Mouse (Mus musculus): ENCODE results near the gene Ets1.

Ets1 gene

DNA sequence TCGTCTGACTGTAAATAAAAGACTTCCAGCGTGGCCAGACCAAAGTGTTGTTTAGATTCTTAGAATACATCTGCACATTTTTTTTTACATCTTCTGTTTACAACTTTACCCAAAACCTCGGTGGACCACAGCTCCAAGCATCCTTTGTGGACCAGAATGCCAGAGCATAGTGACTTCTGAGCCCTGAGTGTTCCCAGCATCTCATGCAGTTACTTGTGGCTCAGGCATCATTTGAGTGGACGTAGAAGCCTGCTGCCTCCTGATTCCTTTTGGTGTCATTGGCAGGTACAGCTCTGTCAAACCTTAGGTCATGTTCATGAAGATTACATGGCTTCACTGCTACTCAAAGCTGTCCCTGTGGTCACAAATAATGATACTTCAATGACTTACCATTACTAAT, 93.2 kb downstream of the Ets1 start:
- DNase-seq (ENCODE audit: low read depth, low spot score), result no peak

DNA sequence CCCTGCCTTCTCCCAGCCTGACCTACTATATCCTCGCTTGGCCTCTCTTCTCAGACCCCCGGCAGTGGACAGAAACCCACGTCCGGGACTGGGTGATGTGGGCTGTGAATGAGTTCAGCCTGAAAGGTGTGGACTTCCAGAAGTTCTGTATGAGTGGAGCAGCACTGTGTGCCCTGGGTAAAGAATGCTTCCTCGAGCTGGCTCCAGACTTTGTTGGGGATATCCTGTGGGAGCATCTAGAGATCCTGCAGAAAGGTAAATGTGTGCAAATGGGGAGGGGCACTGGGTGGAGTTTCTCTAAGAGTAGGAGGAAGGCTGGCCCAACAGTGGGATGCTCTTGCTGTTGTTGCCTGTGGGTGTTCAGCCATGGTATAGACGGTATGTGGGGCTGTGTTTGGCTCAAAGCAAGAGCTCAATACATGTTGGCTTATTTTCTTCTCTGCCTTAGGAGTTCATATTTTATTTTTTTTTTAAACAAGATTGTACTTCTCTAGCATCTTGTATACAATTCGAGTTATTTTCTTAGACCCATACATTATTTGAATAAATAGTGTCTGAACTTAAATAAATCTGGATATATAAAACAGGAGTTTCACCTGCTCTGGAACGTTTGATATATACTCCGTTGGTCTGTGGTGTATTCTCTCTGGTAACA, 94.1 kb downstream of the Ets1 start:
- DNase-seq (ENCODE audit: low read depth, low spot score), result no peak

- DNase-seq (ENCODE audit: low read depth, low spot score), result peak; percentile 67
Observed at GRCm38 (mm10) chr9:32730656-32731590, 94.9 kb downstream of the Ets1 start.

DNA sequence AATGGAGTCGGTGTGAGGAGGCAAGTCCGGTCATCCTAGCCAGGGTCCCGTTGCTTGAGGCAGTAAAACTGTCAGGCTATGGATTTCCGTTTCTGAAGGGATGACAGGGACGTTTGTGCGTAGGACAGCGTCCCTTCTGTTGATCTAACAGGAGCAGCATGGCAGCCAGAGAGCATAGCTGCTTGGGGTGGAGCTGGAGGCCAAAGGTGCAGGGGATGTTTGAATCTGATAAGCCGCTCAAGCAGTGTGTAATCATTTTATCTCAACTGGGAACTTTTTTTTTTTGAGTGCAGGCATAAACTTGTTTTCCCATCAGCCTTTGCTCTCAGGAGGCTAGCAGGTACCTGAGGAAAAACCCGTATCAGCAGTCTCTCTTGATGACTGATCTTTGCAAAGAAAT, 95.8 kb downstream of the Ets1 start:
- DNase-seq (ENCODE audit: low read depth, low spot score), result no peak

DNA sequence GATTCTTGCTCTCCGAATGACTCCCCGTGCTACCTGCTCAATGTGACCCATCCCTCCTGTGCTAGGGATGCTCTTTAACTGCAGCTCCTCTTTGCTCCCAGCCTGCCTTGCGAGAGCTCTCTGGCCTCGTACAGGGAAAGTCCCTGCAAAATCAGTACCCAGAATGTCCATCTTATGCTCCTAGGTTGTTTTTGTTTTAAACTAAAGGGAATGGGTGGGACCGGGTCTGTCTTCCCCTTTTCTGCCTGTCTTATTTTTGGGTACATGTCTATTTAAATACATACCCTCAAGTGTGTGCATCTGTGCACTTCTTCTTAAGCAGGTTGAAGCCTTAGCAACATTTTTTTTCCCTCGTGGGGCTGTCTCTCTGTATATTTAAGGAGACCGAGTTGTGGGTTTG, 99.0 kb downstream of the Ets1 start:
- DNase-seq (ENCODE audit: low read depth, low spot score), result no peak

DNA sequence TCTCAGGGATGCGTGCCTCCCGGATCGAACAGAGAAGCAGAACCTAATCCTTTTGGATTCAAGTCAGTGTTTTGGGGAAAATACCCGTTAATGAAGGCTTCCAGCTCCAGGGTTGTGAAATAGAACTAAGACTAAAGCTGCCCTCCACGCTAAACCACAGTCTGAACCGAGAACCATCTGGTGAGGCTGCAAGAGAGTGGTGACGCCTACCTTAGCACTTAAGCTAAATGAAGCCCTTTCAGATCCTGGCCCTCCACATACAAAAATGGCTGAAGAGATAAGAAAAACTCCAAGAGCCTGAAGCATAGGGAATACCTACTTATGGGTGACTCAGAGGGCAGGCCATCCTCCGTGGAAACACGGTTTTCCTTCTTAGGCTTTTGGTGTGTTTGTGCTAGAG, 100.0 kb downstream of the Ets1 start:
- DNase-seq (ENCODE audit: low read depth, low spot score), result no peak

DNA sequence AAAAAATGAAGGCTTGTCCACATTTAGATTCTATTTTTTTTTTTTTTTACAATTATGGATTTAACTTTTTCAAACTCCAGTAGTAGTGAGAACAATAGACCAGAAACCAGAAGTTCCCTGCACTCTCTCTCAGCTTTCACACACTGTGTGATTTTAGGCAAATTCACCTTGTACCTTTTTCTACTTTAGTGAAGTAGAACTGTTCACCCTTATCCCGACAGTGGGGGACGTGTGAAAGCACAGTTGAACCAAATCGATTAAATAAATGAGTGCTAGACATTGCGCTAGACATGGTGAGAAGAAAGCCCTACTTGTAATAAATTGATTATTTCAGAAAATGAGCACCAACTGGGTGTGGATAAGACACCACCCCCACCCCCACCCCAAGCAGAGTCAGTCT, 104.0 kb downstream of the Ets1 start:
- no peak for DNase-seq (ENCODE audit: low read depth, low spot score)

- DNase-seq (ENCODE audit: low read depth, low spot score), result no peak
Observed at GRCm38 (mm10) chr9:32740751-32741387, 104.8 kb downstream of the Ets1 start.

DNA sequence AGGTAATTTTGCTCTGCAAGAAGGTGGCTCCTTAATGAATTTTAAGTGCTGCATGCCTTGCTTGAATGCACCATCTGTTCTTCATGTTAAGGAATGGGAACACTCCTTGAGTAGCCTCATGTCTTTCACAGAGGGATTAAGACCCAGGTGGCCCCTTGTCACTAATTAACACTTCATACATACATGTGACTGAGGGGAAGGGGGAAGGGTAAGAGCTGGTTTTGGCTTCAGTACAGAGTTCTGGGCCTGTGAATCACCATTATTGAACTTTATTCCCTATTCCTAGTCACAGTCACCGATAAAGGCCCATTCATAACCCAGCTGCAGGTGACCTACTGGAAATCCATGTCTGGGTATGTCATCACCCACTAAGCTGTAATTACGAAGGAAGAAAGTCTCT, 105.7 kb downstream of the Ets1 start:
- DNase-seq (ENCODE audit: low read depth, low spot score), result no peak

- DNase-seq (ENCODE audit: low read depth, low spot score), result no peak
Observed at GRCm38 (mm10) chr9:32743157-32743556, 107.1 kb downstream of the Ets1 start.

GRCm38 (mm10) chr9:32743642-32744161, 107.7 kb downstream of the Ets1 start:
- DNase-seq (ENCODE audit: low read depth, low spot score), result no peak

DNA sequence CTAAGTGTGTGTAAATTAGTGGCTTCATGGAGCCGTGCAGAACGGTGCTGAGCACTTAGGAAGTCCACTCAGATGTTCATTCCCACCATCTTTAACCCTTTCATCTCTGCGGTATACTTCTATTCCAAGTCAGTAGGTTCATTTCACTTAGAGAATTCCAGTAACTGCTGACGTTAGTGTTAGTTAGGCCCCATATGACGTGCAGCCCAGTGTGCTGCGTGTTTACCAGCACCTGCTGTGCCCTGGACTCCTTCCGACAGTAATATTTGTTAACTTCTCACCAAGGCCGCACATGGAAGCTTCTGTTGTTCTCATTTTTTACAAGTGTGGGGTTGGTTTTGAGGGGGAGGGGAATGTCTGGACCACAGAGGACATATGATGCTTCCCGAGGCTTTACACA, 108.3 kb downstream of the Ets1 start:
- no peak for DNase-seq (ENCODE audit: low read depth, low spot score)

- DNase-seq (ENCODE audit: low read depth, low spot score), result no peak
Observed at GRCm38 (mm10) chr9:32745079-32745763, 109.2 kb downstream of the Ets1 start.

DNA sequence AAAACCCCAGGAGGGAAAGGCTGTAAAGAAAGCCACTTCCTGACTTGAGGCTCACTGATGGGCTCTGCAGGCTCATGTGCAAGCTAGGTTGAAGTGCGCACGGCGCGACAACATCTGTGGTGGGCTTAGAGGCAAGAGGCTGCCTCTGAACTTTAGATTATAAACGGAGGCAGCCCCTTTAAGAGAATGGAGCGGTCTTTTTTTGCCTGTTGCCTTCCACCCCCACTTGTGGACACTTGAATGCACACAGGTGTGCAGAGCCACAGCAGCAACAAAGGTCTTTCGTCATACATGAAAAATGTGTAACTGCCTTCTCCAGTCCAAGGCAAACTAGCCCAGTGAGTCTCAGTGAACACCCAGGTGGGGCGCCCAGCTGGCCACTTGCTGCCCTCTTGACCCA, 110.0 kb downstream of the Ets1 start:
- DNase-seq (ENCODE audit: low read depth, low spot score), result no peak

DNA sequence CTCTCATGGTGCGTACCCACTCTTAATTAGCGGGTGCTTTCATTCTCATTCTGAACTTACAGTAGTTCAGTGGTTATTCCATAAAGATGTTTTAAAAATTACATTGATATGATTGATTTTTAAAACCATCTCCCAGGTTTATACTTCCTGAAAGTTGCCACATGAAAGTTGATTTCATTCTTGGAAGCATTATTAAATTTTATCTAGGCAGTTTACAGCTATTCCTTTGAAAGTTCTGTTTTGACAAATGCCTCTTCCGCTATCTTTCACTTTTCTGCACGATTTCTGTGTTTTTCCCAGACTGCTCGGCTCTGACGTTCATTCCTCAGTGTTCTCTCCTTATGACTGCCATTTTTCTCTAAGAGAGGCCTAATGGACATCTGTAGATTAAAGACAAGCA, 110.6 kb downstream of the Ets1 start:
- no peak for DNase-seq (ENCODE audit: low read depth, low spot score)

GRCm38 (mm10) chr9:32747624-32748023, 111.6 kb downstream of the Ets1 start:
- DNase-seq (ENCODE audit: low read depth, low spot score), result no peak

DNA sequence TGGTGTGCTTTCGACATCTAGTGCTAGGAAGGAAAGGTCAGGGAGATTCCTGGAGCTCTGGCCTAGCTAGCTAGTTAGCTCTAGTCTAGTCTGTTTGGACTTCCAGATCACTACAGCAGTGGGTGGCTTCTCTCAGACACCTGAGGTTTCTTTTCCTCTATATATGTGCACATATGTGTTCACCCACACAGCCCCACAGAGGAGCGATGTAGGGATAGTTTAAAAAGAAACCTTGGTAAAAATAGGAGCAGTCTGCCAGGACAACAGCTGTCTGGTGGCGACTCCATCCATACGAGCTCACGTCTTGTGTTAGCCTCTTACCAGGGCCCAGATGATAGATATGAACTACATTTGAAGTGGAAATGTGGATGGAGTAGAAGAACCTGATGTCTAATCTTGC, 112.5 kb downstream of the Ets1 start:
- DNase-seq (ENCODE audit: low read depth, low spot score), result no peak

DNA sequence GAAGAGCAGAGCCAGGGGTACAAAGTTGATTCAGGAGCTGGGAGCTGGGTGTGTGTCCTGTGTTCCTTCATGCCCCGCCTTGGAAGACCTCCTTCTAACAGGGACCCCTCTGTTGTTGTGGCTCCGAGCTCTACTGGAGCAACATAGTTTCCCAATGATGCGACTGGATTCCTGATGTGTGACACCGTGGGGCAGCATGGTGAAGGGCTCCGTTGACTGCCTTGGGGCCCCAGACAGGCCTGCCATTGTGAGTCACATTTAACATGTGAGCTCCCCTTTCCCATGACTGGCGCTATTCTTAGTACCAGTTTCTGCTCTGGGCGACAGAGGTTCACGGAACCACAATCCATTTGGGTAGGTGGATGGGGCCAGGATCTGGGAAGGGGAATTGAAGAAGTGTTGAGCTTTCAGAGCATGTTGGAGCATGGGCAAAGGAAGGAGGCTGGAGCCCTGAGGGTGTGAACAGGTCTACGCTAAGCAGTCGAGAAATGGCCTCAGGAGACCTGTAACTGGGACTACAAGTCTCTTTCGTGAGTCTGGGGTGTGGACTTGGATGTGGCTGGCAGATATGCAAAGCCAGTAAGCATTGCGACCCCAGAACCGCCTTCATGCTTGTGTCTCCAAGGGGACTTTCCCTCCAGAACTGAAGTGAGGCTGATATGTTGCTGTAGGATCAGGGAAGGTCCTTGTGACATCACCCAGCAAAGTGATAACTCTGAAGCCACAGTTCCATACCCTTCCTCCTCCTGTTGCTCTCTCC, 113.9 kb downstream of the Ets1 start:
- peak; percentile 77 for DNase-seq (ENCODE audit: low read depth, low spot score)

GRCm38 (mm10) chr9:32752602-32753001, 116.6 kb downstream of the Ets1 start:
- DNase-seq (ENCODE audit: low read depth, low spot score), result no peak

DNA sequence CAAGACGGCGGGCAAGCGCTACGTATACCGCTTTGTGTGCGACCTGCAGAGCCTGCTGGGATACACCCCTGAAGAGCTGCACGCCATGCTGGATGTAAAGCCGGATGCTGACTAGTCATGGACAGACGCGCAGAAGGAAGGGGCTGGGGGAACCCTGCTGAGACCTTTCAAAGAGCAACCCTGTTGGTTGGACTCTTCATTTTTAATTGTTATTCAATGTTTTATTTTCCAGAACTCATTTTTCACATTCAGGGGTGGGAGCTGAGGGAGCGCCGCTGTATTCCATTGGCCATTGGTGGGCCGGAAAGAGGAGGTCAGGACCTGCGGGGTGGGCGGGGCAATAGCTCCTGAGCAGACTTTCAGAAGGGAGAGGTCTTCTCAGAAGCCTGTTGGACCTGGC, 118.3 kb downstream of the Ets1 start:
- DNase-seq (ENCODE audit: low read depth, low spot score), result no peak

GRCm38 (mm10) chr9:32756002-32756401, 120.0 kb downstream of the Ets1 start:
- DNase-seq (ENCODE audit: low read depth, low spot score), result no peak

All from 3T3-L1 (cell line).